Mouse (Mus musculus): ENCODE data around the gene Npl.

GRCm38 (mm10) chr1:153479296-153479695, 70.5 kb downstream of the Npl start:
- TF ChIP-seq CTCF (IDR thresholded peaks at IDR 0.05; ENCODE audit: borderline replicate concordance, insufficient read depth, low read length), result no peak
- TF ChIP-seq POLR2A (IDR thresholded peaks at IDR 0.05; ENCODE audit: low read depth, low read length), result no peak
